Mouse (Mus musculus) liver, embryonic 14 days (tissue): ENCODE results near the gene Cib2. TPM values are rescaled to one million over a fixed set of nuclear protein-coding genes. Genes with fewer than 3 reads are reported as not detected.

Experiments
- polyA plus RNA-seq: library from polyadenylated mRNA; depleted of rRNA; stranded (reverse); fragments of >200 nt; gene quantifications from 2 replicates; pipeline ENCODE4 v1.2.3, GENCODE M21; 2012; rRNA removed

The Cib2 gene
- polyA plus RNA-seq, result 0.80 and 0.99 TPM in 2 replicates

DNA sequence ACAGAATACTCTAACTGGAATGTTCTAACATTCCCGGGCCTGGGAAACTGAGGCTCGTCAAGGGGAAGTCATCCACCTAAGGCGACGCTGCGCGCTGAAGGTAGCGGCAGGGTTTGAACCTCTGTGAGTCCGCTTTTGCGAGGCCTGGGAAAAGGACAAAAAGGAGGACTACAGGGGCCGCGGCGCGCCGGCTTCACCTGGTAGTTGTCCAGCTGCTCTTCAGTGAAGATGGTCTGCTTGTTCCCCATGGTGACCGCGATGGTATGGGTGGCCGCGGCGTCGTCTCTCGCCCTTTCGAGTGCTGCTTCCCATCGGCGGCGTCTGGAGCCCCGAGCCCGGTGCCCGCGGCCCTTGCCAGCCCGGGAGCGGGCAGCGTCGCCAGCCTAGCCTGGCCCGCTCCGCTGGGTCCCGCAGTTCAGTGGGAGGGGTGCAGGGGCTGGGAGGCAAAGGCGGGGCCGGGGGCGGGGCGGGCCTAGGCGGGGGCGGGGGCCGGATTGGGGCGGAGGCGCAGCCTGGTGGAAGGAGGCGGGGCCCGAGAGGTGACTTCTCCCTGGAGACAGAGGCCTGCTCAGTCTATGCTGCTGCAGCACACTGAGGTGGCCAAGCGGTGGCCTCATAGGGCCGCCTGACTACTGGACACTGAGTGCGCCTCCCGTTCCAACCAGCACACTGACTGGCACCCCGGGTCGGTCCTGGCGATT lies at the start of gene Cib2:
TSS of gene Cib2 (minus strand) at position 448 of the 701 bp plus-strand sequence.

DNA sequence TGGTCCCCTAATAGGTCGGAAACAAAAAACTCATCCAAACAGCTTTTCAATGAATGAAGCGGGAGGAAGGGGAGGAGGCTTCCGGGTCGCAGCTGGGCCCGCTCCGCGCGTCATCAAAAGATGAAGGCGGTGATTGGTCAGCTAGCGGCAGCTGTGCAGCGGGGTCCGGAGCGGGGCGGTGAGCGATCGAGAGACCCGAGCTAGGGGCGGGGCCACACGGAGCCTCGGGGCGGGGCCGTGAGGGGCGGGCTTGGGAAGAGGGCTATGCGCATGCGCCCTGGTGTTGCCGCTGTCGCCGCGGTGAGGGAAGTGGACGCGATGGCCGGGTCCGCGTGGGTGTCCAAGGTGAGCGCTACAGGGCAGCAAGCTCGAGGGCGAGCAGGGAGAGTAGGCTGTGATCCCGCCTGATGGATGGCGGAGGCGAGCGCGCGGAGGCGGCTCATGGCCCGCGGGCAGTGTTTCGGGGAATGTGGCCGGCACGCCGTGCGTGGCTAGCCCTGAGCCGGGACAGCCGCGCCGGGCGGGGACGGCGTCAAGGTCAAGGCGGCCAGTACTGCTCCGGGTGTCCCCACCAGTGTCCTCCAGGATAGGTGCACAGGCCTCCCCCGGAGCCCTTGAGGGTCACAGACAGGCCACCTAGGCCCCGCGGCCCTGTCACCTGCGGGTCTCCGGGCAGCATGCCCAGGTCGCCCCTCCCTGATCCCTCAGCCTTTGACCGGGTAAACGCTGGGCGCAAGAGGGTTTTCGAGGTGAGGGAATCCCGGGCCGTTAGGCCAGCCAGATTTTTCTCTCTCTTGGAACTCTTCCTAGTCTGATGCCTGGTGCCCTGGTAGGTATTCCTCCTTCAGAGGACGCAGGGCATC lies 26.4 kb upstream of the Cib2 start, which contains the start of gene Idh3a:
TSS of gene Idh3a (plus strand) at position 136 of the 863 bp plus-strand sequence.

DNA sequence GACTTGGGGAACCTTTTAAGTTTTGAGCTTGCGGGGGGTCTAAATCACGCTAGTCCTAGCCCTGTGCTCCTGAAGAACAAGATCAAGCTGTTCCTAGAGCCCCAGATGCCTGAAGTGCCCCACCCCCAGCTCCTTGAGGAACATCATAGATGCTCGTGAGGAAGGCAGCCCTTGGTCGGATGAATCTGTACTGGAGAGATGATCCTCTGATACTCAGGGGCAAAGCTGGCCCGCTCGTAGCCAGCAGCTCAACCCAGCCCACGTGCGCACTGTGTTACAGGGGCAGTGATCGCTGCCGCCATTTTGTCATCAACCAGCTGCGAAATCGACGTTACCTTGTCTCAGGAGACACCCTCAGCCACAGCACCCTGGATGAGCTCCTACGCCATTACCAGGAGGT lies 21.3 kb downstream of the Cib2 start, which contains the start of gene Sh2d7:
TSS of gene Sh2d7 (plus strand) at position 301 of the 400 bp plus-strand sequence.

DNA sequence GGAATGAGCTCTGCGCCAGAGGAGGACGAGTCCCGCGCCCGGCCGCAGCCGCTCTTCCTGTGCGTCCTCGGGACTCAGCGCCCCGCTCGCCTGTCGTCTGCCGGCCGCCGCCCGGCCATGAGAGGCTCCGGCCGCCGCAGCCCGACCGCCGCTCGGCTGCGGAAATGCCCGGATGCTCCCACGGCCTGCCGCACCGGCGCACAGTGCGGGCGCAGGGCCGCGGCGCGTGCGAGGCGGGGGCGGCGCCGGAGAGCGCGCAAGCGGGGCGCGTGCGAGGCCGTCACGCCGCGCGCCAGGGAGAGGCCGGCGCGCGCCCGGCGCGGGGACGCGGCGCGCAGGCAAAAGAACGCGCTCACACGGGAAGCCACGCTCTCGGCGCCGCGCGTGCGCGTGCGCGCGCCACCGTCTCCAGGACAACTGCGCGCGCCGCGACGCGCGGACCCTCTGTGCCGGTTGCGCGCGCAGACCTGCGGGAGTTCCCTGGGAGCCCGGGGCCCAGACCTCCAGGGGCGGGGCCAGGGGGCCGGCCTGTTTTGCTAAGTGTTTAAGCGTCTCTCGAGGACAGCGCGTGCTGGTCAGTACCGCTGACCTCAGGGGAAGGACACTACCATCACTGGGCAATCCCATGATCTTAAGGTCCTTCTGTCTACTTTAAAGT lies 58.4 kb downstream of the Cib2 start, which contains the start of gene Dmxl2:
TSS of gene Dmxl2 (minus strand) at position 174 of the 658 bp plus-strand sequence.

Other genes with a start within 250 kb of the Cib2 start
- gene Dmxl2, start 58.6 kb downstream of the Cib2 start, polyA plus RNA-seq, result 1.2 TPM in 2 replicates
- gene Sh2d7, start 21.2 kb downstream of the Cib2 start, polyA plus RNA-seq, result not detected in 2 replicates
- gene Idh3a, start 26.1 kb upstream of the Cib2 start, polyA plus RNA-seq, result 39.2 and 48.6 TPM in 2 replicates
- 0.05 TPM in 2 replicates for gene Acsbg1, start 101.7 kb upstream of the Cib2 start, polyA plus RNA-seq
- 14.3 and 16.6 TPM in 2 replicates for gene Dnaja4, start 138.7 kb upstream of the Cib2 start, polyA plus RNA-seq
- gene Wdr61, start 174.3 kb upstream of the Cib2 start, polyA plus RNA-seq, result 51.7 and 59.8 TPM in 2 replicates
- gene Crabp1, start 204.5 kb upstream of the Cib2 start, polyA plus RNA-seq, result 0.55 and 1.2 TPM in 2 replicates